Mouse (Mus musculus): ENCODE measurements around the gene Glycam1. TPM values are rescaled to one million over a fixed set of nuclear protein-coding genes. Genes with fewer than 3 reads are reported as not detected.

Gene Glycam1
- polyA plus RNA-seq, 1 experiment from 2014 or later, result not detected

DNA sequence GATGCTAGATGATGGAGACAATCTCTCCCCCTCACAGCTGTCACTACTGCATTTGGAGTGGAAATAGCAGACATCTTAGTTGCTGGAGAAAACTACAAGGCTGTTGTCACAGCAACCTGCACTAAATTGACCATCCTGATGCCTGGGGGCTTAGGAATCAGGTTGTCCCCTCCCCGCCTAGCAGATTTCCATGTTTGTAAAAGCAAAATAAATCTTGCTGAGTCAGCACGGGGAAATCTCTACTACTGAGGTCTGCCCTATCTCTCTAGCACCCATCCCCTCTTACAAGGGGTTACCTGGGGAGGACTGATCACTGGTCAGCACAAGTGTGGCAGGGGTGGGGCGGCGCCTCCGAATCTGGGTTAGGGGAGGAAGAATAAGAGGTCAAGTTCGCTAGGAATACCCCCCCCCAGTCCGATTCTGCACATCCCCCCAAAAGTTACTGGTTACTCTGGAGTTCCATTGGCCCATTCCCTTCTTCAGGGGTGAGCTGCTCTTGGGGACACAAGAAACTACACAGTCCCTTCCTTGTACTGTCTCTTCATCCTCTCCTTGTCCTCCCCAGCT lies 30.7 kb downstream of the Glycam1 start:
- Histone ChIP-seq H3K4me2 (ENCODE audit: low read depth) (no peak overlapping the region), H3K4me3 (ENCODE audit: low read depth, low read length) (no peak overlapping the region), H3K27me3 (ENCODE audit: control insufficient read depth, insufficient read depth, low read length) (0 out of 2 replicates have a peak, but pooled peaks cover 4% of the 10 kb centered on the region), H3K36me3 (ENCODE audit: control insufficient read depth, insufficient read depth, low read length) (no peaks in the 10 kb centered on the region), H3K4me1 (ENCODE audit: control insufficient read depth, insufficient read depth, low read length) (peaks cover 5% of the 10 kb centered on the region; the same call in 1 of the 2 replicates), H3K9ac (ENCODE audit: low read length) (no peak overlapping the region), H3K9me3 (ENCODE audit: control insufficient read depth, low read length) (no peaks in the 10 kb centered on the region), H3K27ac (ENCODE audit: low read depth, low read length) (no peak overlapping the region)
- no peak for DNase-seq (ENCODE audit: low spot score)
- 89% methylated on average over 7 of the region's 7 CpGs for WGBS
- no peak for ATAC-seq (ENCODE audit: insufficient read depth, low FRiP score, low TSS enrichment)

DNA sequence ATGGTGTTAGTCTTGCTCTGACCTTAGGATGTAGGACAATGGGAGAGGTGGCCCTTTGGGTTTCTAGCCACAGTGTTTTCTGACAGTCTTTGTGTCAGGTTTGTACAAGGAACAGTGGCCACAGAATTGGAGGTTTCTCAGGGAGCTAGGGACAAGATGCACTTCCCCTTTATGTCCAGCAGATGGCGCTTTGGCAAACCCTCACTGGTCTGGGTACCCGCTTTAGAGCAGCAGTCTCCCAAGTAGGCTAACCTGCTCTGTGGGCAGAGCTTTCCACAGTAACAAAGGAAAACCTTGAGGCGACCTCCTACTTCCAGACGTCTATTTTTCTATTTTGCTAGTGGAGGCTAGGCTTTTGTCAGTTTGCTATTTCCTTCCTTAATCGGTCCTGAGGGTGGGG lies 34.5 kb downstream of the Glycam1 start:
- Histone ChIP-seq H3K36me3 (ENCODE audit: control insufficient read depth, insufficient read depth, low read length) (no peaks in the 10 kb centered on the region), H3K27ac (ENCODE audit: low read depth, low read length) (no peak overlapping the region), H3K27me3 (ENCODE audit: control insufficient read depth, insufficient read depth, low read length) (no peaks in the 10 kb centered on the region), H3K4me2 (ENCODE audit: low read depth) (no peak overlapping the region), H3K4me3 (ENCODE audit: low read depth, low read length) (no peak overlapping the region), H3K9me3 (ENCODE audit: control insufficient read depth, low read length) (no peaks in the 10 kb centered on the region), H3K9ac (ENCODE audit: low read length) (no peak overlapping the region), H3K4me1 (ENCODE audit: control insufficient read depth, insufficient read depth, low read length) (no peaks in the 10 kb centered on the region)
- ATAC-seq (ENCODE audit: insufficient read depth, low FRiP score, low TSS enrichment) (peak; percentile 78), DNase-seq (ENCODE audit: low spot score) (peak; percentile 69)
- WGBS, result 12% methylated on average over 5 of the region's 5 CpGs

GRCm38 (mm10) chr15:103523156-103523555 lies 41.7 kb downstream of the Glycam1 start:
- no peaks in the 10 kb centered on the region for H3K36me3 ChIP-seq (ENCODE audit: control insufficient read depth, insufficient read depth, low read length)
- ATAC-seq (ENCODE audit: insufficient read depth, low FRiP score, low TSS enrichment) (no peak), DNase-seq (ENCODE audit: low spot score) (no peak)
- no peak overlapping the region for H3K9ac ChIP-seq (ENCODE audit: low read length)
- H3K4me3 ChIP-seq (ENCODE audit: low read depth, low read length), result no peak overlapping the region
- H3K4me1 ChIP-seq (ENCODE audit: control insufficient read depth, insufficient read depth, low read length), result peaks cover 12% of the 10 kb centered on the region
- H3K27me3 ChIP-seq (ENCODE audit: control insufficient read depth, insufficient read depth, low read length), result no peaks in the 10 kb centered on the region
- H3K27ac ChIP-seq (ENCODE audit: low read depth, low read length), result 0 out of 2 replicates have a peak overlapping the region, but pooled peaks have one; percentile 17
- 48% methylated on average over 3 of the region's 3 CpGs for WGBS
- H3K4me2 ChIP-seq (ENCODE audit: low read depth), result no peak overlapping the region
- no peaks in the 10 kb centered on the region for H3K9me3 ChIP-seq (ENCODE audit: control insufficient read depth, low read length)

GRCm38 (mm10) chr15:103522458-103523099 lies 42.3 kb downstream of the Glycam1 start:
- WGBS, result 68% methylated on average over 3 of the region's 3 CpGs
- H3K4me3 ChIP-seq (ENCODE audit: low read depth, low read length), result no peak overlapping the region
- ATAC-seq (ENCODE audit: insufficient read depth, low FRiP score, low TSS enrichment), result no peak
- peaks cover 12% of the 10 kb centered on the region for H3K4me1 ChIP-seq (ENCODE audit: control insufficient read depth, insufficient read depth, low read length)
- DNase-seq (ENCODE audit: low spot score), result no peak
- no peaks in the 10 kb centered on the region for H3K9me3 ChIP-seq (ENCODE audit: control insufficient read depth, low read length)
- H3K9ac ChIP-seq (ENCODE audit: low read length), result no peak overlapping the region
- H3K27me3 ChIP-seq (ENCODE audit: control insufficient read depth, insufficient read depth, low read length), result no peaks in the 10 kb centered on the region
- H3K27ac ChIP-seq (ENCODE audit: low read depth, low read length), result no peak overlapping the region
- H3K36me3 ChIP-seq (ENCODE audit: control insufficient read depth, insufficient read depth, low read length), result no peaks in the 10 kb centered on the region
- no peak overlapping the region for H3K4me2 ChIP-seq (ENCODE audit: low read depth)

GRCm38 (mm10) chr15:103519386-103520378 lies 45.2 kb downstream of the Glycam1 start:
- Histone ChIP-seq H3K9ac (ENCODE audit: low read length) (peak overlapping the region; percentile 27), H3K9me3 (ENCODE audit: control insufficient read depth, low read length) (no peaks in the 10 kb centered on the region), H3K36me3 (ENCODE audit: control insufficient read depth, insufficient read depth, low read length) (no peaks in the 10 kb centered on the region), H3K4me3 (ENCODE audit: low read depth, low read length) (no peak overlapping the region), H3K27me3 (ENCODE audit: control insufficient read depth, insufficient read depth, low read length) (no peaks in the 10 kb centered on the region), H3K4me1 (ENCODE audit: control insufficient read depth, insufficient read depth, low read length) (peaks cover 22% of the 10 kb centered on the region), H3K27ac (ENCODE audit: low read depth, low read length) (peak overlapping the region; percentile 80), H3K4me2 (ENCODE audit: low read depth) (peak overlapping the region; percentile 28)
- ATAC-seq (ENCODE audit: insufficient read depth, low FRiP score, low TSS enrichment) (peak; percentile 76), DNase-seq (ENCODE audit: low spot score) (peak; percentile 77)
- 17% methylated on average over 4 of the region's 4 CpGs for WGBS

- peak; percentile 82 for ATAC-seq (ENCODE audit: insufficient read depth, low FRiP score, low TSS enrichment)
- peak; percentile 76 for DNase-seq (ENCODE audit: low spot score)
- WGBS, result under 1% methylated on average over 5 of the region's 5 CpGs
- H3K4me1 ChIP-seq (ENCODE audit: control insufficient read depth, insufficient read depth, low read length), result peaks cover 22% of the 10 kb centered on the region
- H3K4me3 ChIP-seq (ENCODE audit: low read depth, low read length), result no peak overlapping the region
- H3K27me3 ChIP-seq (ENCODE audit: control insufficient read depth, insufficient read depth, low read length), result no peaks in the 10 kb centered on the region
- H3K36me3 ChIP-seq (ENCODE audit: control insufficient read depth, insufficient read depth, low read length), result no peaks in the 10 kb centered on the region
- peak overlapping the region; percentile 24 for H3K9ac ChIP-seq (ENCODE audit: low read length)
- peak overlapping the region; percentile 28 for H3K4me2 ChIP-seq (ENCODE audit: low read depth)
- H3K9me3 ChIP-seq (ENCODE audit: control insufficient read depth, low read length), result no peaks in the 10 kb centered on the region
- peak overlapping the region; percentile 80 for H3K27ac ChIP-seq (ENCODE audit: low read depth, low read length)
Measured at GRCm38 (mm10) chr15:103518600-103519385, 46.1 kb downstream of the Glycam1 start.

DNA sequence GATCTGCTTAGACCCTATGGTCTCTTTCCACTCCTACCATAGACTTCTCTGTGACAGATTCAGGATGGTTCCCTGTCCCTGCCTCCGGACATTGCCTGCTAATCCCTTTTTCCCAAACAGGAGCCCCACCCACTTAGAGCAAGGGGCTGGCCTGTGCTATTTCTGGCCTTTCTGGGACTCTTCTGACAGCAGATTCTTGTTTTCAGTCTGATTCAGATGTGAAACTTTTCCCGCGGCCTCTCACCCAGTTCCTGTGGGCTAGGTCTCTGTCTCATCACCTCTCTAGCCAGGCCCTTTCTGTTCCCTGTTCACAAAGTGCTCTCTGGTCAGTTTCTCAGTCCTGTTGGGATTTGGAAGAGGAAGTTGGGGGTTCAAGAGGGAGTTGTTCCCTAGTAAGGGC lies 50.0 kb downstream of the Glycam1 start:
- H3K4me1 ChIP-seq (ENCODE audit: control insufficient read depth, insufficient read depth, low read length), result peaks cover 22% of the 10 kb centered on the region
- H3K4me3 ChIP-seq (ENCODE audit: low read depth, low read length), result no peak overlapping the region
- ATAC-seq (ENCODE audit: insufficient read depth, low FRiP score, low TSS enrichment), result no peak
- no peak overlapping the region for H3K27ac ChIP-seq (ENCODE audit: low read depth, low read length)
- no peak for DNase-seq (ENCODE audit: low spot score)
- H3K27me3 ChIP-seq (ENCODE audit: control insufficient read depth, insufficient read depth, low read length), result no peaks in the 10 kb centered on the region
- H3K9ac ChIP-seq (ENCODE audit: low read length), result peak overlapping the region; percentile 26
- H3K36me3 ChIP-seq (ENCODE audit: control insufficient read depth, insufficient read depth, low read length), result no peaks in the 10 kb centered on the region
- peak overlapping the region; percentile 29; the same call in 1 of the 2 replicates for H3K4me2 ChIP-seq (ENCODE audit: low read depth)
- no peaks in the 10 kb centered on the region for H3K9me3 ChIP-seq (ENCODE audit: control insufficient read depth, low read length)
- WGBS, result 55% methylated on average over 3 of the region's 3 CpGs

DNA sequence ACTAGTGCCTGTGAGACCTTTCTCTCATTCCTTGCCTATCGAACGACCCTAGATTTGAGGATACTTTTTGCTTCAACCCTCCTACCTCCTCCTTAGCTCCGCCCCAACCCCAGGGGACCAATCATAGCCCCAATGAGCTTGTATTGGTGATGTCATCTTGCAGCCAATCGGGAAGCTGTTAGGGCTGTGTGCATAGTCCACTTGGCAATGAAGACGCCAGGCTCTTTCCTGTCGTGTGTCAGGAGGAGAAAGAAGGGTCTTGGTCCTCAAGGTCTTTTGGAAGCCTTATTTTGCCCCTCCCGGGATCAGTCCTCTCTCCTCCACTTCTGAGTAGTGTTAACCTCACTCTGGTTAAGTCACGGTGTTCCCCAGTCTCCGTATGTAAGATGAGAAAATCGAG lies 50.8 kb downstream of the Glycam1 start:
- Histone ChIP-seq H3K9ac (ENCODE audit: low read length) (0 out of 2 replicates have a peak overlapping the region, but pooled peaks have one; percentile 1), H3K4me2 (ENCODE audit: low read depth) (peak overlapping the region; percentile 29), H3K9me3 (ENCODE audit: control insufficient read depth, low read length) (no peaks in the 10 kb centered on the region), H3K4me1 (ENCODE audit: control insufficient read depth, insufficient read depth, low read length) (peaks cover 20% of the 10 kb centered on the region), H3K27me3 (ENCODE audit: control insufficient read depth, insufficient read depth, low read length) (no peaks in the 10 kb centered on the region), H3K27ac (ENCODE audit: low read depth, low read length) (no peak overlapping the region), H3K36me3 (ENCODE audit: control insufficient read depth, insufficient read depth, low read length) (no peaks in the 10 kb centered on the region), H3K4me3 (ENCODE audit: low read depth, low read length) (0 out of 2 replicates have a peak overlapping the region, but pooled peaks have one; percentile 6)
- WGBS, result 4% methylated on average over 10 of the region's 10 CpGs
- DNase-seq (ENCODE audit: low spot score), result peak; percentile 85
- peak; percentile 86 for ATAC-seq (ENCODE audit: insufficient read depth, low FRiP score, low TSS enrichment)

All from neural tube, embryonic 11.5 days (tissue).